Mouse (Mus musculus): ENCODE measurements around the gene Hacd3.

- no peak for TF ChIP-seq GATA1 (IDR thresholded peaks at IDR 0.05; ENCODE audit: low read length)
- TF ChIP-seq TAL1 (IDR thresholded peaks at IDR 0.05; ENCODE audit: low read length): no peak
These were observed 39.6 kb downstream of the Hacd3 start for GRCm38 (mm10) chr9:64981904-64982303.
